Mouse (Mus musculus): ENCODE data around the gene Lmna.

- no peak for TF ChIP-seq CTCF (IDR thresholded peaks at IDR 0.05; ENCODE audit: extremely low read depth, insufficient read depth, insufficient read length, insufficient replicate concordance)
- no peak for TF ChIP-seq POLR2A (IDR thresholded peaks at IDR 0.05; ENCODE audit: low read depth, low read length)
Measured at GRCm38 (mm10) chr3:88523027-88523426, 13.3 kb upstream of the Lmna start.
